Mouse (Mus musculus) CH12.LX (cell line): ENCODE measurements at regions not wholly inside any gene's neighbourhood (a gene's known extent, or its start where the extent isn't known, plus 50 kb on each side); places are given as distances from the start of the nearest gene placed in this dataset.

Experiments
- DNase-seq: peaks from one replicate; pipeline ENCODE4 v3.0.0-alpha.2; 2013; ENCODE audit errors: extremely low read depth
- H3K27ac ChIP-seq: 2 replicates; pipeline ENCODE4 v1.5.1; 2012; ENCODE audit warnings: low read depth, mild to moderate bottlenecking, control low read depth, moderate library complexity; ENCODE audit not compliant: insufficient read depth
- H3K27me3 ChIP-seq: replicated peaks from 2 replicates; pipeline ENCODE3; 2012; ENCODE audit warnings: inconsistent platforms
- H3K36me3 ChIP-seq, 2 experiments: replicated peaks in 1 of 2; 2 replicates each; pipeline versions ENCODE3 to v1.6.1; 2012; ENCODE audit warnings: inconsistent platforms in 1 of 2, low read length in 1 of 2, mild to moderate bottlenecking in 1 of 2, mixed read lengths in 1 of 2, moderate library complexity in 1 of 2; ENCODE audit not compliant: control insufficient read depth in 1 of 2, insufficient read depth in 1 of 2
- H3K4me1 ChIP-seq, 2 experiments: 2 replicates each; pipeline ENCODE4 v1.6.1; 2012; ENCODE audit warnings: inconsistent platforms in 1 of 2, moderate library complexity in 1 of 2; ENCODE audit not compliant: insufficient read depth in 2 of 2, control insufficient read depth in 1 of 2
- H3K4me2 ChIP-seq: 2 replicates; pipeline ENCODE4 v1.6.1; 2012; ENCODE audit warnings: low read depth, mild to moderate bottlenecking, control low read depth; ENCODE audit not compliant: poor library complexity, insufficient read depth, severe bottlenecking
- H3K4me3 ChIP-seq, 3 experiments: fragments of 150-350 bp in 1 of 3; sonication (generic) in 1 of 3; replicated peaks in 1 of 3; 2 replicates each; pipeline versions ENCODE3 to v1.5.1; 2011 to 2012; ENCODE audit warnings: low read depth in 2 of 3, low read length in 2 of 3, mild to moderate bottlenecking in 2 of 3, moderate library complexity in 2 of 3, control low read depth in 1 of 3, improper control_type of control experiment in 1 of 3, inconsistent platforms in 1 of 3, mixed read lengths in 1 of 3; ENCODE audit not compliant: poor library complexity in 1 of 3
- H3K79me2 ChIP-seq: replicated peaks from 2 replicates; pipeline ENCODE4 v1.6.1; 2012; ENCODE audit warnings: mild to moderate bottlenecking, moderate library complexity; ENCODE audit not compliant: control insufficient read depth, poor library complexity, insufficient read depth, severe bottlenecking; ENCODE audit errors: extremely low read depth
- H3K9ac ChIP-seq: 2 replicates; pipeline ENCODE4 v1.6.1; 2012; ENCODE audit warnings: low read depth, mild to moderate bottlenecking, control low read depth, moderate library complexity; ENCODE audit not compliant: insufficient read depth
- H3K9me3 ChIP-seq: replicated peaks from 2 replicates; pipeline ENCODE3; 2012; ENCODE audit warnings: low read length, inconsistent platforms, mixed read lengths
- BHLHE40 ChIP-seq: IDR thresholded peaks from 2 replicates; pipeline ENCODE4 v1.6.1; 2011; ENCODE audit warnings: mild to moderate bottlenecking, low read depth, low read length, improper control_type of control experiment
- CHD2 ChIP-seq: IDR thresholded peaks from 2 replicates; pipeline ENCODE4 v1.6.1; 2011; ENCODE audit warnings: low read length, improper control_type of control experiment
- GABPA ChIP-seq: IDR thresholded peaks from 2 replicates; pipeline ENCODE4 v1.6.1; 2012; ENCODE audit warnings: low read depth, low read length, improper control_type of control experiment, inconsistent platforms; ENCODE audit not compliant: insufficient replicate concordance
- HCFC1 ChIP-seq: IDR thresholded peaks from 2 replicates; pipeline ENCODE4 v1.6.1; 2012; ENCODE audit warnings: low read depth, mild to moderate bottlenecking, inconsistent platforms, low read length, improper control_type of control experiment
- IRF4 ChIP-seq: IDR thresholded peaks from 2 replicates; pipeline ENCODE4 v1.6.1; 2014; ENCODE audit warnings: low read depth, mild to moderate bottlenecking, inconsistent platforms, low read length, improper control_type of control experiment
- JUN ChIP-seq: IDR thresholded peaks from 2 replicates; pipeline ENCODE4 v1.6.1; 2011; ENCODE audit warnings: low read depth, mild to moderate bottlenecking, low read length, improper control_type of control experiment, moderate library complexity; ENCODE audit not compliant: insufficient read depth
- MAFK ChIP-seq: IDR thresholded peaks from 2 replicates; pipeline ENCODE4 v1.6.1; 2011; ENCODE audit warnings: low read length, improper control_type of control experiment; ENCODE audit not compliant: insufficient replicate concordance
- MAX ChIP-seq: IDR thresholded peaks from 2 replicates; pipeline ENCODE4 v1.6.1; 2011; ENCODE audit warnings: low read length, improper control_type of control experiment
- NRF1 ChIP-seq: IDR thresholded peaks from 2 replicates; pipeline ENCODE4 v1.6.1; 2014; ENCODE audit warnings: low read depth, mild to moderate bottlenecking, inconsistent platforms, low read length, improper control_type of control experiment, moderate library complexity
- PAX5 ChIP-seq: IDR thresholded peaks from 2 replicates; pipeline ENCODE4 v1.6.1; 2012; ENCODE audit warnings: low read length, inconsistent platforms, mixed read lengths
- SIN3A ChIP-seq: IDR thresholded peaks from 2 replicates; pipeline ENCODE4 v1.6.1; 2012; ENCODE audit warnings: low read length, improper control_type of control experiment, inconsistent platforms
- TBP ChIP-seq: conservative IDR thresholded peaks from 2 replicates; pipeline ENCODE4 v1.6.1; 2011; ENCODE audit warnings: low read depth, low read length, improper control_type of control experiment
- ZKSCAN1 ChIP-seq: IDR thresholded peaks from 2 replicates; pipeline ENCODE4 v1.6.1; 2012; ENCODE audit warnings: low read depth, inconsistent platforms, low read length, improper control_type of control experiment, borderline replicate concordance
- ZMIZ1 ChIP-seq: IDR thresholded peaks from 2 replicates; pipeline ENCODE4 v1.6.1; 2012; ENCODE audit warnings: low read depth, mild to moderate bottlenecking, inconsistent platforms, low read length, improper control_type of control experiment
- ZNF384 ChIP-seq: IDR thresholded peaks from 2 replicates; pipeline ENCODE4 v1.6.1; 2012; ENCODE audit warnings: low read depth, low read length, improper control_type of control experiment, inconsistent platforms
- dilution Hi-C: fragments of 300-500 bp; cut with MboI; formaldehyde crosslinking; loops from 2 replicates; pipeline ENCODE4 v1.14.3; 2020; ENCODE audit warnings: low sequenced_read_pairs; ENCODE audit not compliant: extremely low pct_unique_long_range_greater_than_20kb, extremely low pct_ligation_motif_present
- in situ Hi-C: fragments of 300-500 bp; cut with MboI; formaldehyde crosslinking; loops from 3 replicates; pipeline ENCODE4 v1.14.3; 2019; ENCODE audit warnings: low sequenced_read_pairs, low pct_ligation_motif_present, low pct_unique_long_range_greater_than_20kb, mixed read lengths

DNA sequence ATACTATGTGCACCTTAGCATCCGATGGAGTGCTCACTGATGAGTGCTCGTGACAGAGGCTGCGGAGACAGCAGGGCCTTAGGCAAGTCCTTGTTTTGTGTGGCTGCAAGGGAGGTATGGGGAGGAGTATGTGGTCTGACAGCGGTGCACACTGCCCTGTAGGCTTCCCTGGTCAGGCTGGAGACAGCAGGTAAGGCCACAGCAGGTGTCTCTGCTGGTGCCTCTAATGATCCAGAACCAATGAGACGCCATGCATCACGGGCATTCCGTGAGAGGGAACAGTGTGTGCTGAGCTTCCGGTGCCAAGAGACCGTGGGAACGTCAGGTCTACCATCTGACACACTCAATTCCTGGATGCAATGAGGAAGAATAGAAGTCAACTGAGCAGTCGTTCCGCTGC, 114.8 kb downstream of the Nufip1 start:
- TF ChIP-seq ZMIZ1: no peak
- TF ChIP-seq SIN3A: no peak
- TF ChIP-seq BHLHE40: no peak
- no peak for TF ChIP-seq IRF4
- TF ChIP-seq NRF1: no peak
- TF ChIP-seq HCFC1: no peak
- TF ChIP-seq ZKSCAN1: no peak
- no peak for TF ChIP-seq CHD2
- TF ChIP-seq MAFK: no peak
- no peak for TF ChIP-seq GABPA
- no peak for TF ChIP-seq PAX5
- TF ChIP-seq ZNF384: no peak

DNA sequence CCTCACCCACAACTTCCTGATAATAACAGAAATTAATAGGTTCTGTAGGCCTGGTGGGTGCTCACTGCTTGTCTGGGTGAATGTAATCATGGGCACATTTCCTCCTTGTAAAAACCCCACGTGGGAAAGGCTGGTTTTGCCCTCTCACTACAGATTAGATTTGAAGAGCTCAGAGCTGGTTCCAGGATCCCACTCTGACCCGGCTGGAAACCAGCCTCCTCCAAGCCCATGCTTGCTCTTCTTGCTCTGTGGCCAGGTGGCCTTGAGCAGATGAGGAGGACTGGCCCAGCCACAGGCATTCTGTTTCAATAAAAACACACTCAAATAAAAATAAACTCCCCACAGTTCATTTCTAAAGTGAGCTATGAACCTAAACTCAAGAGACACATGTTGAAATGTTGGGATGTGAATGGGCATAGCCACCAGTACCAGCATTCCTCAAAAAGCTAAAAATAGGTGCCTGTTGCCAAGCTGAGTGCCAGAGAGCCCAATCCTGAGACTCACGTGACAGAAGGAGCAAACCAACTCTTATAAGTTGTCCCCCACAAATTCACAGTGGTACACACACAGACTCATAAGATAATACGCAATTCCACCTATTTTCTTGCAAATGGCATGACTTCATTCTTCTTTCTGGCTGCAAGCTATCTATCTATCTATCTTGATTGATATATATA, 116.1 kb downstream of the Nufip1 start:
- Histone ChIP-seq H3K9ac (no peak overlapping the region), H3K27me3 (no peaks in the 10 kb centered on the region), H3K36me3 (no peaks in the 10 kb centered on the region), H3K79me2 (no peaks in the 10 kb centered on the region), H3K4me3 (no peak overlapping the region), H3K27ac (no peak overlapping the region), H3K4me2 (no peak overlapping the region), H3K9me3 (no peaks in the 10 kb centered on the region), H3K4me1 (no peaks in the 10 kb centered on the region)
- TF ChIP-seq TBP (no peak), MAX (no peak), JUN (no peak)
- no peak for DNase-seq
- dilution Hi-C loops: no loop called here
- in situ Hi-C loops: no loop called here

More for the DNA sequence above, 114.8 kb downstream of the Nufip1 start:
- H3K27ac ChIP-seq: no peak overlapping the region
- H3K27me3 ChIP-seq: no peaks in the 10 kb centered on the region
- no peak overlapping the region for H3K4me2 ChIP-seq
- H3K4me1 ChIP-seq: peaks cover 5 to 6% of the 10 kb centered on the region in 2 experiments; a peak in 3 of 4 replicates
- DNase-seq: no peak
- no peaks in the 10 kb centered on the region for H3K36me3 ChIP-seq
- H3K79me2 ChIP-seq: no peaks in the 10 kb centered on the region
- dilution Hi-C loops: no loop called here
- in situ Hi-C loops: no loop called here
- no peak overlapping the region for H3K4me3 ChIP-seq
- H3K9ac ChIP-seq: no peak overlapping the region
- H3K9me3 ChIP-seq: no peaks in the 10 kb centered on the region
